Mouse (Mus musculus) embryonic facial prominence, embryonic 13.5 days (tissue): Measurements from ENCODE around the gene Gys2. TPM values are rescaled to one million over a fixed set of nuclear protein-coding genes. Genes with fewer than 3 reads are reported as not detected.
A peak's percentile ranks its signal among the peaks of the same experiment; 100 is the strongest.

ENCODE experiments used
- ATAC-seq: fragments of 200-750 bp; cut with Nextera tagmentation; 2 replicates; pipeline ENCODE4 v1.8.0; 2017; ENCODE audit warnings: low read depth; ENCODE audit not compliant: insufficient number of reproducible peaks, insufficient read depth, low FRiP score, low TSS enrichment
- H3K27ac ChIP-seq: fragments of 300-500 bp; sonication (generic); 2 replicates; pipeline ENCODE4 v1.5.1; 2015; ENCODE audit warnings: moderate library complexity, mild to moderate bottlenecking, inconsistent platforms
- H3K27me3 ChIP-seq: fragments of 300-500 bp; sonication (generic); 2 replicates; pipeline ENCODE4 v1.6.1; 2015; ENCODE audit warnings: mild to moderate bottlenecking, inconsistent platforms
- H3K36me3 ChIP-seq: fragments of 300-500 bp; sonication (generic); 2 replicates; pipeline ENCODE4 v1.6.1; 2015; ENCODE audit warnings: mild to moderate bottlenecking, inconsistent platforms
- H3K4me1 ChIP-seq: fragments of 300-500 bp; sonication (generic); 2 replicates; pipeline ENCODE4 v1.6.1; 2015; ENCODE audit warnings: inconsistent platforms
- H3K4me2 ChIP-seq: fragments of 300-500 bp; sonication (generic); 2 replicates; pipeline ENCODE4 v1.6.1; 2015; ENCODE audit warnings: moderate library complexity, mild to moderate bottlenecking, inconsistent platforms
- H3K4me3 ChIP-seq: fragments of 300-500 bp; sonication (generic); 2 replicates; pipeline ENCODE4 v1.5.1; 2015; ENCODE audit warnings: mild to moderate bottlenecking, inconsistent platforms
- H3K9ac ChIP-seq: fragments of 300-500 bp; sonication (generic); 2 replicates; pipeline ENCODE4 v1.6.1; 2015; ENCODE audit warnings: mild to moderate bottlenecking, inconsistent platforms
- H3K9me3 ChIP-seq: fragments of 300-500 bp; sonication (generic); 2 replicates; pipeline ENCODE4 v1.6.1; 2016; ENCODE audit warnings: inconsistent platforms
- WGBS: fragments of 180-500 bp; shearing (Covaris S2); methylation state at CpG from one replicate; pipeline ENCODE4 v1.1.7; 2015; ENCODE audit warnings: mixed read lengths; 5-methylcytosine and 5-hydroxymethylcytosine counted together
- polyA plus RNA-seq: library from polyadenylated mRNA; unstranded; fragments of >200 nt; fragmentation: Nextera tagmentation; extraction: Ambion mirVana; gene quantifications from 2 replicates; pipeline ENCODE4 v1.2.1, GENCODE M21; 2015

The Gys2 gene
- polyA plus RNA-seq, 1 experiment from 2014 or later: not detected

GRCm38 (mm10) chr6:142389101-142389500, 83.8 kb downstream of the Gys2 start:
- Histone ChIP-seq H3K4me2 (peak overlapping the region; percentile 73; the same call in 1 of the 2 replicates), H3K4me1 (peaks cover 20% of the 10 kb centered on the region), H3K4me3 (0 out of 2 replicates have a peak overlapping the region, but pooled peaks have one; percentile 98), H3K9ac (no peak overlapping the region), H3K36me3 (peaks cover 13% of the 10 kb centered on the region), H3K9me3 (no peaks in the 10 kb centered on the region), H3K27ac (no peak overlapping the region), H3K27me3 (no peaks in the 10 kb centered on the region)
- WGBS: 80% methylated on average over 2 of the region's 2 CpGs
- ATAC-seq: no peak

GRCm38 (mm10) chr6:142387755-142388271, 85.1 kb downstream of the Gys2 start:
- ATAC-seq: no peak
- no peaks in the 10 kb centered on the region for H3K27me3 ChIP-seq
- H3K4me3 ChIP-seq: peak overlapping the region; percentile 98
- peaks cover 20% of the 10 kb centered on the region for H3K4me1 ChIP-seq
- H3K4me2 ChIP-seq: peak overlapping the region; percentile 73
- peak overlapping the region; percentile 93 for H3K9ac ChIP-seq
- no peaks in the 10 kb centered on the region for H3K9me3 ChIP-seq
- no peak overlapping the region for H3K27ac ChIP-seq
- H3K36me3 ChIP-seq: peaks cover under 1% of the 10 kb centered on the region
- whole genome bisulfite sequencing: 18% methylated on average over 8 of the region's 8 CpGs

GRCm38 (mm10) chr6:142387011-142387754, 85.7 kb downstream of the Gys2 start, which contains the start of the genes Recql and Golt1b:
Gene Recql, minus strand, starts transcription at chr6:142387087.
Gene Golt1b, plus strand, starts transcription at chr6:142387221.
- peak; percentile 100 for ATAC-seq
- peak within 1 kb of the TSS; percentile 73 for H3K4me2 ChIP-seq
- H3K4me3 ChIP-seq: peak within 1 kb of the TSS; percentile 98
- H3K27ac ChIP-seq: peak within 1 kb of the TSS; percentile 28; the same call in 1 of the 2 replicates
- no peaks in the 10 kb centered on the region for H3K9me3 ChIP-seq
- no peaks in the 10 kb centered on the region for H3K27me3 ChIP-seq
- no peaks in the 10 kb centered on the region for H3K36me3 ChIP-seq
- peaks cover 20% of the 10 kb centered on the region for H3K4me1 ChIP-seq
- WGBS: under 1% methylated on average over 78 of the region's 87 CpGs
- peak within 1 kb of the TSS; percentile 93 for H3K9ac ChIP-seq

- no peak; the same call in 1 of the 2 replicates for ATAC-seq
- no peaks in the 10 kb centered on the region for H3K27me3 ChIP-seq
- H3K27ac ChIP-seq: no peak overlapping the region
- peak overlapping the region; percentile 71 for H3K4me2 ChIP-seq
- peak overlapping the region; percentile 73 for H3K9ac ChIP-seq
- no peaks in the 10 kb centered on the region for H3K36me3 ChIP-seq
- WGBS: 5% methylated on average over 31 of the region's 31 CpGs
- H3K4me1 ChIP-seq: peaks cover 20% of the 10 kb centered on the region
- H3K4me3 ChIP-seq: peak overlapping the region; percentile 98
- H3K9me3 ChIP-seq: no peaks in the 10 kb centered on the region
Measured at GRCm38 (mm10) chr6:142386285-142387010, 86.5 kb downstream of the Gys2 start.

- H3K4me3 ChIP-seq: no peak overlapping the region
- no peak overlapping the region for H3K27ac ChIP-seq
- no peaks in the 10 kb centered on the region for H3K9me3 ChIP-seq
- 90% methylated on average over 9 of the region's 9 CpGs for WGBS
- H3K9ac ChIP-seq: no peak overlapping the region
- no peaks in the 10 kb centered on the region for H3K27me3 ChIP-seq
- H3K4me2 ChIP-seq: no peak overlapping the region
- peaks cover 20% of the 10 kb centered on the region for H3K4me1 ChIP-seq
- ATAC-seq: no peak
- H3K36me3 ChIP-seq: no peaks in the 10 kb centered on the region
Measured at GRCm38 (mm10) chr6:142384521-142384920, 88.4 kb downstream of the Gys2 start.

- no peak overlapping the region for H3K9ac ChIP-seq
- H3K4me1 ChIP-seq: 0 out of 2 replicates have a peak, but pooled peaks cover 5% of the 10 kb centered on the region
- no peak overlapping the region for H3K27ac ChIP-seq
- no peak overlapping the region for H3K4me3 ChIP-seq
- ATAC-seq: no peak
- H3K4me2 ChIP-seq: no peak overlapping the region
- H3K27me3 ChIP-seq: no peaks in the 10 kb centered on the region
- no peaks in the 10 kb centered on the region for H3K9me3 ChIP-seq
- H3K36me3 ChIP-seq: no peaks in the 10 kb centered on the region; the same call in 1 of the 2 replicates
- 89% methylated on average over 7 of the region's 7 CpGs for WGBS
Measured at GRCm38 (mm10) chr6:142381615-142382014, 91.3 kb downstream of the Gys2 start.

- WGBS: 92% methylated on average over 6 of the region's 6 CpGs
- Histone ChIP-seq H3K4me3 (no peak overlapping the region), H3K9ac (no peak overlapping the region; the same call in 1 of the 2 replicates), H3K4me1 (no peaks in the 10 kb centered on the region), H3K4me2 (no peak overlapping the region), H3K36me3 (peaks cover 12% of the 10 kb centered on the region), H3K27ac (no peak overlapping the region), H3K27me3 (no peaks in the 10 kb centered on the region), H3K9me3 (no peaks in the 10 kb centered on the region)
- ATAC-seq: no peak
Measured at GRCm38 (mm10) chr6:142379961-142380360, 92.9 kb downstream of the Gys2 start.

- no peak overlapping the region for H3K4me2 ChIP-seq
Measured at GRCm38 (mm10) chr6:142378576-142379330, 94.2 kb downstream of the Gys2 start.

GRCm38 (mm10) chr6:142377081-142377480, 95.8 kb downstream of the Gys2 start:
- Histone ChIP-seq H3K4me1 (no peaks in the 10 kb centered on the region), H3K27me3 (no peaks in the 10 kb centered on the region), H3K4me3 (no peak overlapping the region), H3K9ac (no peak overlapping the region), H3K4me2 (no peak overlapping the region), H3K36me3 (peaks cover 32% of the 10 kb centered on the region), H3K27ac (no peak overlapping the region), H3K9me3 (no peaks in the 10 kb centered on the region)
- WGBS: 76% methylated on average over 1 of the region's 1 CpGs
- ATAC-seq: no peak

More at GRCm38 (mm10) chr6:142378576-142379330, 94.2 kb downstream of the Gys2 start:
- H3K9me3 ChIP-seq: no peaks in the 10 kb centered on the region
- no peak for ATAC-seq
- H3K9ac ChIP-seq: no peak overlapping the region
- whole genome bisulfite sequencing: 88% methylated on average over 8 of the region's 8 CpGs
- peaks cover 22% of the 10 kb centered on the region for H3K36me3 ChIP-seq
- H3K27ac ChIP-seq: no peak overlapping the region
- H3K4me1 ChIP-seq: no peaks in the 10 kb centered on the region
- H3K4me3 ChIP-seq: no peak overlapping the region
- H3K27me3 ChIP-seq: no peaks in the 10 kb centered on the region
